In genomic region chr1:191908906-191909305, GRCm38 (mm10) we compare ENCODE assay signal across 10 mouse cellular contexts. TPM values are rescaled to one million over a fixed set of nuclear protein-coding genes. Genes with fewer than 3 reads are reported as not detected.
DNase-seq lines count a peak whose midpoint lies in the region; ATAC-seq and TF ChIP-seq lines count a peak whose summit lies in the region.
"Had no signal": no experiment of that assay in that cellular context is flagged by ENCODE, and none has a peak within 500 bp of the region (broad histone marks: within the 10 kb centered on the region; RNA-seq: fewer than 3 reads in every experiment).

No protein-coding gene starts in this region.

- H3K36me3 ChIP-seq in embryonic facial prominence, embryonic 14.5 days (ENCODE audit: control insufficient read depth, insufficient read depth, low read length), result peaks cover 26% of the 10 kb centered on the region
- peaks cover 18% of the 10 kb centered on the region for H3K36me3 ChIP-seq in intestine, embryonic 14.5 days (ENCODE audit: control insufficient read depth, insufficient read depth, low read length)
- peaks cover 5% of the 10 kb centered on the region for H3K36me3 ChIP-seq in myocyte (ENCODE audit: control insufficient read depth, insufficient read depth)

- no peak for ATAC-seq in embryonic facial prominence, embryonic 14.5 days (ENCODE audit: low read depth)
- ATAC-seq in intestine, embryonic 14.5 days (replicated peaks; ENCODE audit: low FRiP score, low TSS enrichment, low read depth), result no peak
- ATAC-seq: Patski had no signal

- H3K4me1 ChIP-seq in embryonic facial prominence, embryonic 14.5 days (ENCODE audit: control insufficient read depth, insufficient read depth, low read length), result peaks cover 30% of the 10 kb centered on the region
- H3K4me1 ChIP-seq in intestine, embryonic 14.5 days (replicated peaks; ENCODE audit: control insufficient read depth, insufficient read depth, low read length), result peaks cover 31% of the 10 kb centered on the region

- no peaks in the 10 kb centered on the region for H3K27me3 ChIP-seq in embryonic facial prominence, embryonic 14.5 days (replicated peaks; ENCODE audit: control insufficient read depth, insufficient read depth, low read length)
- H3K27me3 ChIP-seq in intestine, embryonic 14.5 days (replicated peaks; ENCODE audit: control insufficient read depth, insufficient read depth, low read length), result no peaks in the 10 kb centered on the region
- H3K27me3 ChIP-seq in myocyte (ENCODE audit: control insufficient read depth, insufficient read depth, insufficient read length), result no peaks in the 10 kb centered on the region
- H3K27me3 ChIP-seq: Patski had no signal

- no peak overlapping the region for H3K9ac ChIP-seq in embryonic facial prominence, embryonic 14.5 days (ENCODE audit: low read depth, low read length)
- H3K9ac ChIP-seq in intestine, embryonic 14.5 days (ENCODE audit: low read length), result no peak overlapping the region

- DNase-seq in kidney, adult 9 months, result peak; percentile 63
- no peak for DNase-seq in kidney, postnatal 14 days
- DNase-seq in embryonic facial prominence, embryonic 14.5 days (ENCODE audit: low spot score), result no peak
- DNase-seq in intestine, embryonic 14.5 days (ENCODE audit: low spot score), result no peak
- no peak for DNase-seq in frontal cortex, postnatal 36 days (ENCODE audit: low spot score in 2 of 2)
- no peak for DNase-seq in adrenal gland, adult 2 months
- no peak for DNase-seq in adrenal gland, adult 18-20 months (ENCODE audit: low spot score in 2 of 2)
- DNase-seq: cerebellum, adult 2 months had no signal

- H3K9me3 ChIP-seq in embryonic facial prominence, embryonic 14.5 days (ENCODE audit: control insufficient read depth, low read length), result no peaks in the 10 kb centered on the region
- no peaks in the 10 kb centered on the region for H3K9me3 ChIP-seq in intestine, embryonic 14.5 days (ENCODE audit: control insufficient read depth, low read length)

- H3K4me3 ChIP-seq in embryonic facial prominence, embryonic 14.5 days (ENCODE audit: low read depth, low read length), result peak overlapping the region; percentile 97; the same call in 1 of the 2 replicates
- H3K4me3 ChIP-seq in intestine, embryonic 14.5 days (ENCODE audit: low read depth, low read length), result peak overlapping the region; percentile 96; the same call in 1 of the 2 replicates
- no peak overlapping the region for H3K4me3 ChIP-seq in myocyte

- H3K79me2 ChIP-seq in myocyte (ENCODE audit: control insufficient read depth, insufficient read depth), result peaks cover 17% of the 10 kb centered on the region

- TF ChIP-seq POLR2A in myocyte (IDR thresholded peaks at IDR 0.05; ENCODE audit: insufficient read length, low read depth), result no peak

- H3ac ChIP-seq in myocyte (ENCODE audit: control insufficient read depth, insufficient read length), result no peak overlapping the region

- WGBS in embryonic facial prominence, embryonic 14.5 days, result 88% methylated on average over 15 of the region's 15 CpGs
- WGBS in intestine, embryonic 14.5 days, result 86% methylated on average over 15 of the region's 15 CpGs

- H3K4me2 ChIP-seq in embryonic facial prominence, embryonic 14.5 days (ENCODE audit: low read depth, low read length), result no peak overlapping the region; the same call in 1 of the 2 replicates
- H3K4me2 ChIP-seq in intestine, embryonic 14.5 days (ENCODE audit: low read length), result peak overlapping the region; percentile 83
- peak overlapping the region; percentile 80 for H3K4me2 ChIP-seq in myocyte (ENCODE audit: low read depth)

- H3K27ac ChIP-seq in embryonic facial prominence, embryonic 14.5 days (replicated peaks; ENCODE audit: low read depth, low read length), result no peak overlapping the region
- no peak overlapping the region for H3K27ac ChIP-seq in intestine, embryonic 14.5 days (ENCODE audit: low read depth)

TF ChIP-seq in myocyte, 11 proteins besides CTCF, POLR2A, EP300 and RAD21:
- TF ChIP-seq REST (IDR thresholded peaks at IDR 0.05; ENCODE audit: insufficient read depth, insufficient read length) (no peak), POLR2AphosphoS2 (IDR thresholded peaks at IDR 0.05; ENCODE audit: insufficient read length, low read depth) (no peak), MYOG (IDR thresholded peaks at IDR 0.05; ENCODE audit: control insufficient read depth in 1 of 3, insufficient read depth in 1 of 3, insufficient read length in 2 of 3, low read depth in 2 of 3) (no peak), USF1 (IDR thresholded peaks at IDR 0.05; ENCODE audit: low read depth) (no peak), SRF (IDR thresholded peaks at IDR 0.05; ENCODE audit: control insufficient read depth, insufficient read length, low read depth) (no peak), CEBPB (IDR thresholded peaks at IDR 0.05; ENCODE audit: insufficient read depth, poor library complexity, severe bottlenecking) (no peak), E2F4 (IDR thresholded peaks at IDR 0.05; ENCODE audit: insufficient read depth) (no peak), TCF3 (IDR thresholded peaks at IDR 0.05; ENCODE audit: insufficient read length, low read depth) (no peak), TCF12 (IDR thresholded peaks at IDR 0.05; ENCODE audit: insufficient read depth, poor library complexity, severe bottlenecking) (no peak), MYOD1 (IDR thresholded peaks at IDR 0.05; ENCODE audit: control insufficient read depth in 1 of 3, insufficient read length in 2 of 3, low read depth in 2 of 3) (no peak), MAX (IDR thresholded peaks at IDR 0.05; ENCODE audit: low read depth) (no peak)

RNA-seq across cellular contexts. Expression of gene Slc30a1, which starts 2.3 kb away (rescaled TPM):
- polyA plus RNA-seq in embryonic facial prominence, embryonic 14.5 days (2014; fragmentation: Nextera tagmentation; extraction: Ambion mirVana), result 2.5 and 3.4 TPM in 2 replicates
- polyA plus RNA-seq in intestine, embryonic 14.5 days (2014; fragmentation: Nextera tagmentation; extraction: Ambion mirVana), result 1.6 and 2.0 TPM in 2 replicates
- polyA plus RNA-seq in myocyte (2012; fragmentation: generic; extraction: Trizol), result 3.9 TPM
- total RNA-seq in adrenal gland, adult 2 months (2021), result 10 to 100 TPM; 18.4 to 19.3 TPM
- 16.7 and 17.6 TPM in 2 replicates for polyA plus RNA-seq in adrenal gland, adult 2 months (2012; rRNA removed)
- total RNA-seq in adrenal gland, adult 18-20 months (2021), result 10 to 100 TPM; 15.9 to 19.1 TPM
